Mouse (Mus musculus): Measurements from ENCODE around the gene Dnajc15. TPM values are rescaled to one million over a fixed set of nuclear protein-coding genes. Genes with fewer than 3 reads are reported as not detected.

Gene Dnajc15
- polyA plus RNA-seq, 1 experiment from 2014 or later = 70.2 TPM

- Histone ChIP-seq H3K9me3 (ENCODE audit: low read length) (no peaks in the 10 kb centered on the region), H3K4me3 (ENCODE audit: low read depth, low read length) (no peak overlapping the region), H3K27ac (ENCODE audit: low read length) (no peak overlapping the region), H3K9ac (replicated peaks; ENCODE audit: low read depth) (no peak overlapping the region), H3K4me2 (replicated peaks; ENCODE audit: low read depth, low read length) (no peak overlapping the region), H3K4me1 (ENCODE audit: insufficient read depth, low read depth, low read length) (no peaks in the 10 kb centered on the region), H3K36me3 (ENCODE audit: insufficient read depth, low read length) (no peaks in the 10 kb centered on the region), H3K27me3 (replicated peaks; ENCODE audit: insufficient read depth, low read length) (0 out of 2 replicates have a peak, but pooled peaks cover 5% of the 10 kb centered on the region)
- DNase-seq (ENCODE audit: low spot score) = peak; percentile 77
- 38% methylated on average over 1 of the region's 1 CpGs for WGBS
- ATAC-seq = peak; percentile 85
- no peak for TF ChIP-seq CTCF (IDR thresholded peaks at IDR 0.05)
- TF ChIP-seq EP300 (IDR thresholded peaks at IDR 0.05) = no peak
Observed at GRCm38 (mm10) chr14:77812890-77813289, 62.0 kb downstream of the Dnajc15 start.

GRCm38 (mm10) chr14:77811466-77811865, 63.5 kb downstream of the Dnajc15 start:
- no peak overlapping the region for H3K9ac ChIP-seq (replicated peaks; ENCODE audit: low read depth)
- WGBS = 86% methylated on average over 5 of the region's 5 CpGs
- TF ChIP-seq CTCF (IDR thresholded peaks at IDR 0.05) (no peak), EP300 (IDR thresholded peaks at IDR 0.05) (no peak)

GRCm38 (mm10) chr14:77807836-77808235, 67.1 kb downstream of the Dnajc15 start:
- ATAC-seq (peak; percentile 14; the same call in 1 of the 2 replicates), DNase-seq (ENCODE audit: low spot score) (no peak)
- no peak overlapping the region for H3K4me2 ChIP-seq (replicated peaks; ENCODE audit: low read depth, low read length)
- no peak overlapping the region for H3K9ac ChIP-seq (replicated peaks; ENCODE audit: low read depth)
- H3K27ac ChIP-seq (ENCODE audit: low read length) = no peak overlapping the region
- whole genome bisulfite sequencing = 47% methylated on average over 4 of the region's 4 CpGs
- H3K4me1 ChIP-seq (ENCODE audit: insufficient read depth, low read depth, low read length) = no peaks in the 10 kb centered on the region
- H3K4me3 ChIP-seq (ENCODE audit: low read depth, low read length) = no peak overlapping the region
- no peaks in the 10 kb centered on the region for H3K9me3 ChIP-seq (ENCODE audit: low read length)
- H3K36me3 ChIP-seq (ENCODE audit: insufficient read depth, low read length) = no peaks in the 10 kb centered on the region
- H3K27me3 ChIP-seq (replicated peaks; ENCODE audit: insufficient read depth, low read length) = no peaks in the 10 kb centered on the region
- TF ChIP-seq CTCF (IDR thresholded peaks at IDR 0.05) = no peak
- no peak for TF ChIP-seq EP300 (IDR thresholded peaks at IDR 0.05)

More at GRCm38 (mm10) chr14:77811466-77811865, 63.5 kb downstream of the Dnajc15 start:
- DNase-seq (ENCODE audit: low spot score) (no peak), ATAC-seq (no peak)
- no peak overlapping the region for H3K27ac ChIP-seq (ENCODE audit: low read length)
- H3K4me1 ChIP-seq (ENCODE audit: insufficient read depth, low read depth, low read length) = no peaks in the 10 kb centered on the region
- H3K4me2 ChIP-seq (replicated peaks; ENCODE audit: low read depth, low read length) = no peak overlapping the region
- H3K36me3 ChIP-seq (ENCODE audit: insufficient read depth, low read length) = no peaks in the 10 kb centered on the region
- H3K4me3 ChIP-seq (ENCODE audit: low read depth, low read length) = no peak overlapping the region
- 0 out of 2 replicates have a peak, but pooled peaks cover 5% of the 10 kb centered on the region for H3K27me3 ChIP-seq (replicated peaks; ENCODE audit: insufficient read depth, low read length)
- H3K9me3 ChIP-seq (ENCODE audit: low read length) = no peaks in the 10 kb centered on the region

- 66% methylated on average over 5 of the region's 5 CpGs for WGBS
- H3K27ac ChIP-seq (ENCODE audit: low read length) = no peak overlapping the region
- H3K4me3 ChIP-seq (ENCODE audit: low read depth, low read length) = no peak overlapping the region
- DNase-seq (ENCODE audit: low spot score) = no peak
- H3K4me1 ChIP-seq (ENCODE audit: insufficient read depth, low read depth, low read length) = no peaks in the 10 kb centered on the region
- no peaks in the 10 kb centered on the region for H3K36me3 ChIP-seq (ENCODE audit: insufficient read depth, low read length)
- no peaks in the 10 kb centered on the region for H3K9me3 ChIP-seq (ENCODE audit: low read length)
- no peak overlapping the region for H3K9ac ChIP-seq (replicated peaks; ENCODE audit: low read depth)
- H3K27me3 ChIP-seq (replicated peaks; ENCODE audit: insufficient read depth, low read length) = no peaks in the 10 kb centered on the region
- no peak; the same call in 1 of the 2 replicates for TF ChIP-seq CTCF (IDR thresholded peaks at IDR 0.05)
- TF ChIP-seq EP300 (IDR thresholded peaks at IDR 0.05) = no peak
- no peak for ATAC-seq
- no peak overlapping the region for H3K4me2 ChIP-seq (replicated peaks; ENCODE audit: low read depth, low read length)
Observed at GRCm38 (mm10) chr14:77806345-77806744, 68.6 kb downstream of the Dnajc15 start.

GRCm38 (mm10) chr14:77802268-77802630, 72.7 kb downstream of the Dnajc15 start:
- WGBS = 53% methylated on average over 5 of the region's 5 CpGs
- ATAC-seq (no peak), DNase-seq (ENCODE audit: low spot score) (no peak)
- H3K9me3 ChIP-seq (ENCODE audit: low read length) = no peaks in the 10 kb centered on the region
- TF ChIP-seq EP300 (IDR thresholded peaks at IDR 0.05) (no peak), CTCF (IDR thresholded peaks at IDR 0.05) (no peak)
- H3K4me2 ChIP-seq (replicated peaks; ENCODE audit: low read depth, low read length) = no peak overlapping the region
- H3K4me1 ChIP-seq (ENCODE audit: insufficient read depth, low read depth, low read length) = no peaks in the 10 kb centered on the region
- no peaks in the 10 kb centered on the region for H3K27me3 ChIP-seq (replicated peaks; ENCODE audit: insufficient read depth, low read length)
- H3K4me3 ChIP-seq (ENCODE audit: low read depth, low read length) = no peak overlapping the region
- no peak overlapping the region for H3K27ac ChIP-seq (ENCODE audit: low read length)
- no peak overlapping the region for H3K9ac ChIP-seq (replicated peaks; ENCODE audit: low read depth)
- H3K36me3 ChIP-seq (ENCODE audit: insufficient read depth, low read length) = no peaks in the 10 kb centered on the region

GRCm38 (mm10) chr14:77801571-77802267, 73.2 kb downstream of the Dnajc15 start:
- H3K9me3 ChIP-seq (ENCODE audit: low read length) = no peaks in the 10 kb centered on the region
- no peak overlapping the region for H3K4me3 ChIP-seq (ENCODE audit: low read depth, low read length)
- no peak for TF ChIP-seq EP300 (IDR thresholded peaks at IDR 0.05)
- no peak for TF ChIP-seq CTCF (IDR thresholded peaks at IDR 0.05)
- no peaks in the 10 kb centered on the region for H3K27me3 ChIP-seq (replicated peaks; ENCODE audit: insufficient read depth, low read length)
- DNase-seq (ENCODE audit: low spot score) (no peak), ATAC-seq (no peak)
- no peaks in the 10 kb centered on the region for H3K36me3 ChIP-seq (ENCODE audit: insufficient read depth, low read length)
- H3K27ac ChIP-seq (ENCODE audit: low read length) = no peak overlapping the region
- H3K9ac ChIP-seq (replicated peaks; ENCODE audit: low read depth) = no peak overlapping the region
- H3K4me2 ChIP-seq (replicated peaks; ENCODE audit: low read depth, low read length) = no peak overlapping the region
- H3K4me1 ChIP-seq (ENCODE audit: insufficient read depth, low read depth, low read length) = no peaks in the 10 kb centered on the region
- 78% methylated on average over 17 of the region's 17 CpGs for WGBS
